Mouse (Mus musculus) left cerebral cortex, postnatal 14 days (tissue): ENCODE results near the gene Mrgpra1. TPM values are rescaled to one million over a fixed set of nuclear protein-coding genes. Genes with fewer than 3 reads are reported as not detected.
"Not testable (repeated sequence)": the region's sequence is repeated elsewhere in the genome, so short reads cannot be mapped to it uniquely, and the experiment has no call there.

ENCODE experiments used
- DNase-seq, 2 experiments: peaks; one replicate each; pipeline ENCODE4 v3.0.0; 2021 to 2022; ENCODE audit warnings: low spot score in 2 of 2, mixed read lengths in 1 of 2
- intact Hi-C: fragments of 180-260 bp; cut with DNase I; formaldehyde crosslinking; loops from one replicate; pipeline ENCODE4 v1.15.1; 2025
- long read RNA-seq, 2 experiments: library from polyadenylated mRNA; stranded (forward); transcript quantifications; one replicate each; pipeline ENCODE4 v2.0.0; 2021
- total RNA-seq, 2 experiments: library from RNA; stranded (reverse); gene quantifications; 2 replicates each; pipeline ENCODE4 v1.2.3; 2021

Mrgpra1 gene
- total RNA-seq, result not detected
- long read RNA-seq, experiment 1, result 0 reads
- long read RNA-seq, experiment 2, result 0 reads

- no peak for DNase-seq
- intact Hi-C loops, result no loop called here
These were observed at the start of gene Mrgpra1 for GRCm38 (mm10) chr7:47354140-47354539. Gene Mrgpra1, minus strand, starts transcription at chr7:47354240.

DNA sequence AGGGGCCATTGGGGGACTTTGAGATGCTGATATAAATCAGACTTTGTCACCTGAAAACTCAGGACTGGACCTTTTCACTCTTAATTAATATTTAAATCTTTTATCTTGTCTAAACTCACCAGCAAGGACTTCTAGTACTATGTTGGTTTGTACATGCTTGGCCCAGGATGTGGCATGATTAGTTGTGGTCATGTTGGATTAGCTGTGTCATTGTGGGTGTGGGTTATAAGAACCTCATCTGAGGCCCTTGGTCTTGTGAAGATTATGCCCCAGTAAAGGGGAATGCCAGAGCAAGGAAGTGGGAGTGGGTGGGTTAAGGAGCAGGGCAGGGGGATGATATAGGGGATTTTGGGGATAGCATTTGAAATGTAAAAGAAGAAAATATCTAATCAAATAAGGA is 47.1 kb upstream of the Mrgpra1 start:
- DNase-seq, result no peak
- intact Hi-C loops, result no loop called here

GRCm38 (mm10) chr7:47348421-47348820 is 5.6 kb downstream of the Mrgpra1 start:
- intact Hi-C loops, result no loop called here
- DNase-seq, result no peak

- no peak for DNase-seq
- intact Hi-C loops, result no loop called here
These were observed 8.0 kb downstream of the Mrgpra1 start for GRCm38 (mm10) chr7:47345905-47346478.

DNA sequence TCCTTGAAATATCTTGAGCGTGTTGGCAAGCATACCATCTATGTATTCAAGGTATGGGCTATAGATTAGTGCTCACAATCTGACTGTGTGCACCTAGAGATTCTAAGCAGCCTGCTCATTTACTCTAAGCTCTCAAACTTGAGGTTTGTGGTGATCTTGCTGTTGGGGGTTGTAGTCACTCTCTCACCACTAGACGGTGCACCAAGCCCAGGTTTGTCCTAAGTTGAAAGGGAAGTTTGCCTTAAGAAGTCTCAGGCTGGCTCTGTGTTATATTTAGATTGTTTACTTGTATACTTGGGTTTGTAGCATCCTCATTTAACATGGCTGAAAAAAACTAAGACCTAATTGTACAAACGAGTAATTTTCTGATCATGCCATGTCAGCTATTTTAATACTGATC is 12.2 kb downstream of the Mrgpra1 start:
- intact Hi-C loops, DNase-seq: not testable (repeated sequence)

DNA sequence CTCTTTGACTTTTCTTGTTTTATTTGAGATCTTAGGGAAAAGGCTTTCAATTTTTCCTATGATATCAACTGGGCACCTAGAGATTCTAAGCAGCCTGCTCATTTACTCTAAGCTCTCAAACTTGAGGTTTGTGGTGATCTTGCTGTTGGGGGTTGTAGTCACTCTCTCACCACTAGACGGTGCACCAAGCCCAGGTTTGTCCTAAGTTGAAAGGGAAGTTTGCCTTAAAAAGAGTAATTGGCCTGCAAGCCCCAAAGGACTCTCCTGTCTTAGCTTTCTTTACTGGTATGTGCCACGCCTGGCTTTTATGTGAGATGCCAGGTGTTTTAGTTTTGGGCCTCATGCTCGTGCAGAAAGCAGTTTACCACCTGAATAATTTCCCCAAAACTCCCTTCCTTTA is 12.7 kb downstream of the Mrgpra1 start:
- DNase-seq, intact Hi-C loops: not testable (repeated sequence)

GRCm38 (mm10) chr7:47318299-47318698 is 35.7 kb downstream of the Mrgpra1 start:
- intact Hi-C loops, result no loop called here
- no peak for DNase-seq

DNA sequence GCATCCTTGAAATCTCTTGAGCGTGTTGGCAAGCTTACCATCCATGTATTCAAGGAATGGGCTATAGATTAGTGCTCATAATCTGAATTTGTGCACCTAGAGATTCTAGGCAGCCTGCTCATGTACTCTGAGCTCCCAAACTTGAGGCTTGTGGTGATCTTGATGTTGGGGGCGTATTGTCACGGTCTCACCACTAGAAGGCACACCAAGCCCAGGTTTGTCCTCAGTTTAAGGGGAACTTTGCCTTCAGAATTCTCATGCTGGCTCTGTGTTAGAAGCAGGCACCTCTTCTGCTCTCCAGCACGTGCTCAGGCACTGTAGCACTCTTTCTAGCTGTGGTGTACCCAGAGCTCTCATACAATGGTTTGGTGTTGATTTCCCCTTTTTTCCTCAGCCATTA is 41.8 kb downstream of the Mrgpra1 start:
- intact Hi-C loops, result no loop called here
- DNase-seq, result no peak

- DNase-seq, result no peak
- intact Hi-C loops, result no loop called here
These were observed 44.2 kb downstream of the Mrgpra1 start for GRCm38 (mm10) chr7:47309855-47310254.

GRCm38 (mm10) chr7:47304661-47305060 is 49.4 kb downstream of the Mrgpra1 start:
- intact Hi-C loops, DNase-seq: not testable (repeated sequence)

DNA sequence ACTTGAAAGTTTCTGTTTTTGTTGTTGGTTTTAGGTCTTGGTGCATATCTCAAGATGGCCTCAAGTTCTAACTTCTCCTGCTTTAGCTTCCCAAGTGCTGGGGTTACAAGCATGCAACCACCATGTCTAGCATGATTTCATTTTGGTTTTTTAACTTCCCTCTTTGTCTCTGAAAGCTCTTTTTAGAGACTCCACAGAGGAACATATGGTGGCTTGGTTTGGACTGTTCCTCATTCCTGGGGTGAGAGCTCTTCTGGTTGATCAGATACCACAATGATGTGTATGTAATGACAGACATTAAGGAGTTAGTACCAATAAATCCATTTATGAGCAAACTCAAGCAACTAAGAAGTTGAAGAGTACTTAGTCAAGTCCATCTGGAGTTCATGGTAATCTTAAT is 54.4 kb downstream of the Mrgpra1 start:
- DNase-seq, intact Hi-C loops: not testable (repeated sequence)

Other genes starting within 250 kb of the Mrgpra1 start
- gene Ptpn5, start 220.6 kb downstream of the Mrgpra1 start, total RNA-seq, result 100 to 1,000 TPM; 129 to 131 TPM
- gene Mrgpra6, start 149.3 kb downstream of the Mrgpra1 start, total RNA-seq, result not detected
- not detected for gene Mrgpra9, start 101.4 kb downstream of the Mrgpra1 start, total RNA-seq
- not detected for gene Mrgpra2a, start 97.9 kb upstream of the Mrgpra1 start, total RNA-seq
- not detected for gene Mrgpra2b, start 174.6 kb upstream of the Mrgpra1 start, total RNA-seq
- gene Mrgpra3, start 247.1 kb upstream of the Mrgpra1 start, total RNA-seq, result not detected